Mouse (Mus musculus): ENCODE measurements around the gene Mrpl42. TPM values are rescaled to one million over a fixed set of nuclear protein-coding genes. Genes with fewer than 3 reads are reported as not detected.

The Mrpl42 gene
- polyA plus RNA-seq, 1 experiment: 192 TPM

GRCm38 (mm10) chr10:95465485-95465896 is 36.2 kb downstream of the Mrpl42 start:
- no peaks in the 10 kb centered on the region for H3K4me1 ChIP-seq (ENCODE audit: control insufficient read depth, insufficient read depth, low read length)
- no peaks in the 10 kb centered on the region for H3K27me3 ChIP-seq (ENCODE audit: control insufficient read depth, insufficient read depth, low read length)
- 72% methylated on average over 4 of the region's 4 CpGs for WGBS
- no peak overlapping the region for H3K4me3 ChIP-seq (replicated peaks; ENCODE audit: insufficient read depth, low read depth, low read length)
- TF ChIP-seq POLR2A (IDR thresholded peaks at IDR 0.05; ENCODE audit: borderline replicate concordance, insufficient read depth, low read length) (no peak), CTCF (IDR thresholded peaks at IDR 0.05; ENCODE audit: borderline replicate concordance, insufficient read depth, low read depth, low read length) (no peak)
- H3K27ac ChIP-seq (ENCODE audit: insufficient read depth, low read length): no peak overlapping the region
- DNase-seq: no peak

DNA sequence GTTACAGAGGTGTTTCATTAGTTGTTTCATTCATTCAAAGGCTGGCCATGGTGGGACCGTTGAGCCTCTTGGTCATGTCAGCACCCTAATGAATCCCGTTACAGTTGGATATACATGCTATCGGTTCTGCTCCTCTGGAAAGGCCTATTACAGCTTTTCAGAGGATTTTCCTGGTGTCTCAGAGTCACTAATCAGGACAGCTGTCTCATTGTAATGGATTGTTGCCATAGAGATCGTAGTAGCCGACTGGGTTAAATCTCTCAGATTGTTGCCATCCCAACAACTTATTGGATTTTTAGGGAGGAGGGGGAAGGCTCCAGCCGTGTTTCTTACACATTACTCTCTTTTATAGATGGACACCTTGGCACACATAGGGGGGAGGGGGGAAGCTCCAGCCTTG is 37.2 kb downstream of the Mrpl42 start:
- Histone ChIP-seq H3K27me3 (ENCODE audit: control insufficient read depth, insufficient read depth, low read length) (no peaks in the 10 kb centered on the region), H3K4me3 (replicated peaks; ENCODE audit: insufficient read depth, low read depth, low read length) (no peak overlapping the region), H3K4me1 (ENCODE audit: control insufficient read depth, insufficient read depth, low read length) (no peaks in the 10 kb centered on the region), H3K27ac (ENCODE audit: insufficient read depth, low read length) (no peak overlapping the region)
- TF ChIP-seq CTCF (IDR thresholded peaks at IDR 0.05; ENCODE audit: borderline replicate concordance, insufficient read depth, low read depth, low read length) (no peak), POLR2A (IDR thresholded peaks at IDR 0.05; ENCODE audit: borderline replicate concordance, insufficient read depth, low read length) (no peak)
- no peak for DNase-seq
- 65% methylated on average over 6 of the region's 6 CpGs for WGBS

GRCm38 (mm10) chr10:95462231-95462630 is 39.5 kb downstream of the Mrpl42 start:
- H3K27ac ChIP-seq (ENCODE audit: insufficient read depth, low read length): no peak overlapping the region
- no peak for TF ChIP-seq CTCF (IDR thresholded peaks at IDR 0.05; ENCODE audit: borderline replicate concordance, insufficient read depth, low read depth, low read length)
- no peak for TF ChIP-seq POLR2A (IDR thresholded peaks at IDR 0.05; ENCODE audit: borderline replicate concordance, insufficient read depth, low read length)
- no peaks in the 10 kb centered on the region for H3K27me3 ChIP-seq (ENCODE audit: control insufficient read depth, insufficient read depth, low read length)
- no peak for DNase-seq
- no peaks in the 10 kb centered on the region for H3K4me1 ChIP-seq (ENCODE audit: control insufficient read depth, insufficient read depth, low read length)
- 82% methylated on average over 1 of the region's 1 CpGs for WGBS
- no peak overlapping the region for H3K4me3 ChIP-seq (replicated peaks; ENCODE audit: insufficient read depth, low read depth, low read length)

DNA sequence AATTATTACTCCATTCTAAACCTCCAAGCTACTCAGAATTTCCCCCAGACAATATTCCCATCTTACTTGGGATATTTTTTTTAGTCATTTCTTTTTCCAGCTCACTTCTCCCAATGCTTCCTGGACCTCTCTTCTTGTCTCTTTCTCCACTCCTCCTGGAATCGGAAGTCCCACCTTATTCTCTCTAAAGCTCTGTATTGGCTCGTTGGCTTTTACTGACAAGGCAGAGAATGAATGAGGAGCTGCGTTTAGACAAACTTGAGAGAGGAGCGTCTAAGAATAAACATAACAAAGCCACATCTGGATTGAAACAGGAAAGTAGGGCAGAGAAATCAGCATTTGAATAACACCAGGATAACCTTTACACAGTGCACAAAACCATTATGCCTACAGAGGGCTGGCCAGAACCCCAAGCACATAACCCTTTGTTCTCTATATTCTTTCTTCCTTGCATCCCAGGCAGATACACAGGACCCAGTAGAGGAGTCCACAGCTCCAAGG is 40.6 kb downstream of the Mrpl42 start:
- H3K27me3 ChIP-seq (ENCODE audit: control insufficient read depth, insufficient read depth, low read length): no peaks in the 10 kb centered on the region
- no peak overlapping the region for H3K27ac ChIP-seq (ENCODE audit: insufficient read depth, low read length)
- TF ChIP-seq CTCF (IDR thresholded peaks at IDR 0.05; ENCODE audit: borderline replicate concordance, insufficient read depth, low read depth, low read length) (no peak), POLR2A (IDR thresholded peaks at IDR 0.05; ENCODE audit: borderline replicate concordance, insufficient read depth, low read length) (no peak)
- H3K4me3 ChIP-seq (replicated peaks; ENCODE audit: insufficient read depth, low read depth, low read length): no peak overlapping the region
- 55% methylated on average over 4 of the region's 4 CpGs for WGBS
- no peaks in the 10 kb centered on the region for H3K4me1 ChIP-seq (ENCODE audit: control insufficient read depth, insufficient read depth, low read length)
- no peak for DNase-seq

GRCm38 (mm10) chr10:95458050-95458806 is 43.5 kb downstream of the Mrpl42 start:
- DNase-seq: no peak
- no peak overlapping the region for H3K4me3 ChIP-seq (replicated peaks; ENCODE audit: insufficient read depth, low read depth, low read length)
- no peak overlapping the region for H3K27ac ChIP-seq (ENCODE audit: insufficient read depth, low read length)
- WGBS: 82% methylated on average over 9 of the region's 9 CpGs
- H3K4me1 ChIP-seq (ENCODE audit: control insufficient read depth, insufficient read depth, low read length): no peaks in the 10 kb centered on the region
- TF ChIP-seq POLR2A (IDR thresholded peaks at IDR 0.05; ENCODE audit: borderline replicate concordance, insufficient read depth, low read length) (no peak), CTCF (IDR thresholded peaks at IDR 0.05; ENCODE audit: borderline replicate concordance, insufficient read depth, low read depth, low read length) (no peak)
- no peaks in the 10 kb centered on the region for H3K27me3 ChIP-seq (ENCODE audit: control insufficient read depth, insufficient read depth, low read length)

DNA sequence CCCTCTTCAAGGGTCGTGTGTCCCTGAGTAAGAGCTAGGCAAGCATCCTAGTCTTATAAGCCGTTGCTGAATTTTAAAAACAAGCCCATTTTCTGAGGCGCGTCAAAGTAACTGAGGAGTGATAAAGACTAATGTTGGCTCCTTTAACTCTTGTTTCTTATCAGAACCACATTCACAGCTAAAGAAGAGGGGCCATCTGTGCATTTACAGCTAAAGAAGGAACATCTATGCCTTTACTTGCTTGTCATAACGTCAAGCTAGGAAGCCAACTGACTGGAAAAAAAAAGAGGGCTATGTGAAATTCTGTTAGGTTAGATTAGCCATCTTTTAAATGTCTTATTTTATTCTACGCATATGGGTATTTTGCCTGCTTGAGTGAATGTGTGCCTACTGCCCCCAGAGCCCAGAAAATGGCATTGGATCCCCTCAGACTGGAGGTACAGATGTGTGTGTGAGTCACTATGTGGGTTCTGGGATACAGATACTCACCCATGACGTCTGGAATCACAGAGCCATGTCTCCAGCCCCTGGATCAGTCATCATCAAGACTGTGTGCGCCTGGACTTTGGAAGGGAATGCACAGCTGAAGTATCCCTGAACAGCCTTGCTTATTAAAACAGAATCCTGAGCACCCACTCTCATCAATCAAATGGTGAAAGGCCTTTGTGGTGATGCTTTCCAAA is 44.2 kb downstream of the Mrpl42 start:
- Histone ChIP-seq H3K4me1 (ENCODE audit: control insufficient read depth, insufficient read depth, low read length) (no peaks in the 10 kb centered on the region), H3K27me3 (ENCODE audit: control insufficient read depth, insufficient read depth, low read length) (no peaks in the 10 kb centered on the region), H3K27ac (ENCODE audit: insufficient read depth, low read length) (no peak overlapping the region), H3K4me3 (replicated peaks; ENCODE audit: insufficient read depth, low read depth, low read length) (no peak overlapping the region)
- TF ChIP-seq CTCF (IDR thresholded peaks at IDR 0.05; ENCODE audit: borderline replicate concordance, insufficient read depth, low read depth, low read length) (no peak), POLR2A (IDR thresholded peaks at IDR 0.05; ENCODE audit: borderline replicate concordance, insufficient read depth, low read length) (no peak)
- DNase-seq: no peak
- WGBS: 88% methylated on average over 8 of the region's 8 CpGs

DNA sequence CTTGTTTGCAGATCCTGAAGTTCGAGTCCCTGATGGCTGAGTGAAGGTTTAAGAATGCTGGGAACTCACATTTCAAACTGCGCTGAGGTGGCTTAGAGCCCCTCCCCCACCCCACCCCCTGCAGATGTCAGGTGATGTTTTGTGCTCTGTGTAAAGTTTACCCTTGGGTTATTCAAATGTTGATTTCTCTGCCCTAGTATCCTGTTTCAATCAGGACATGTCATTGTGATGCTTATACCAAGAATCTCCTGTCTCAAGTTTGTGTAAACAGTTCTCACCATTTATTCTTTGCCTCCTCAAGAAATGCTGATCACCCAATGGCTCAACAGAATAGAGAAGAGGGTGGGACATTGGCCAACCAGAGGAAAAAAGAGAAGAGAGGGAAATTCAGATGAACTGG is 45.6 kb downstream of the Mrpl42 start:
- DNase-seq: no peak
- no peaks in the 10 kb centered on the region for H3K4me1 ChIP-seq (ENCODE audit: control insufficient read depth, insufficient read depth, low read length)
- no peak overlapping the region for H3K27ac ChIP-seq (ENCODE audit: insufficient read depth, low read length)
- no peaks in the 10 kb centered on the region for H3K27me3 ChIP-seq (ENCODE audit: control insufficient read depth, insufficient read depth, low read length)
- no peak overlapping the region for H3K4me3 ChIP-seq (replicated peaks; ENCODE audit: insufficient read depth, low read depth, low read length)
- WGBS: 79% methylated on average over 2 of the region's 2 CpGs
- TF ChIP-seq CTCF (IDR thresholded peaks at IDR 0.05; ENCODE audit: borderline replicate concordance, insufficient read depth, low read depth, low read length): no peak
- no peak for TF ChIP-seq POLR2A (IDR thresholded peaks at IDR 0.05; ENCODE audit: borderline replicate concordance, insufficient read depth, low read length)

- Histone ChIP-seq H3K27me3 (ENCODE audit: control insufficient read depth, insufficient read depth, low read length) (no peaks in the 10 kb centered on the region), H3K4me1 (ENCODE audit: control insufficient read depth, insufficient read depth, low read length) (no peaks in the 10 kb centered on the region), H3K4me3 (replicated peaks; ENCODE audit: insufficient read depth, low read depth, low read length) (no peak overlapping the region), H3K27ac (ENCODE audit: insufficient read depth, low read length) (no peak overlapping the region)
- DNase-seq: no peak
- whole genome bisulfite sequencing: 82% methylated on average over 5 of the region's 5 CpGs
- no peak for TF ChIP-seq CTCF (IDR thresholded peaks at IDR 0.05; ENCODE audit: borderline replicate concordance, insufficient read depth, low read depth, low read length)
- no peak for TF ChIP-seq POLR2A (IDR thresholded peaks at IDR 0.05; ENCODE audit: borderline replicate concordance, insufficient read depth, low read length)
Observed at GRCm38 (mm10) chr10:95453282-95453681, 48.5 kb downstream of the Mrpl42 start.

Measured in cerebellum, adult 2 months (tissue).